Mouse (Mus musculus) thymus, adult 2 months (tissue): ENCODE data around the gene Fcamr.

ENCODE experiments used
- CTCF ChIP-seq: fragments of 200-500 bp; IDR thresholded peaks from 2 replicates; pipeline ENCODE4 v1.5.1; 2012; ENCODE audit warnings: mild to moderate bottlenecking, control low read depth, low read length, moderate library complexity, borderline replicate concordance; ENCODE audit not compliant: control insufficient read depth, poor library complexity, insufficient read depth; ENCODE audit errors: extremely low read depth
- POLR2A ChIP-seq: fragments of 200-500 bp; IDR thresholded peaks from 2 replicates; pipeline ENCODE4 v1.6.1; 2012; ENCODE audit warnings: mild to moderate bottlenecking, low read length, control low read depth, moderate library complexity; ENCODE audit not compliant: control insufficient read depth, poor library complexity, insufficient read depth; ENCODE audit errors: extremely low read depth

DNA sequence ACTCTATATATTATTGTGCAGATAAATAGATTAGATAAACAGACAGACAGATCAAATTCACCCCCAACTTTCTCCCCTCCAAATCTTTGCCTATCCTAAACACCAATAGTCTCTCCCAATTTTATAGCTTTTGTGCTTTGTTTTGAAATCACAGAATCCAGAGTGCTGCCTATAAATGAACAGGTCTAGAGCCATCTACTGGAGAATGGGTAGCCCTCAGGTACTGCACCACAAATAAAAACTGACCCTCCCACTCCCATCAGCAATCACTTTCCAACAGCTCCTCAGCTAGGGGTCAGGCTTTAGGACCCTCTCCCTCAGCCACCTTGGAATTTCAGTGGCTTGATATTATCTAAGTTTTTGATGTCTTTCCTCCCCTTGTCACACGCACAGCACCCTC is 24.1 kb upstream of the Fcamr start:
- no peak for TF ChIP-seq POLR2A
- TF ChIP-seq CTCF, result no peak
